Mouse (Mus musculus) heart, adult 2 months (tissue): ENCODE measurements at regions not wholly inside any gene's neighbourhood (a gene's known extent, or its start where the extent isn't known, plus 50 kb on each side); places are given as distances from the start of the nearest gene placed in this dataset.

Source experiments
- EP300 ChIP-seq: fragments of 200-500 bp; IDR thresholded peaks from 2 replicates; pipeline ENCODE4 v1.6.1; 2011; ENCODE audit warnings: low read depth, low read length, control low read depth; ENCODE audit not compliant: insufficient read depth
- POLR2A ChIP-seq: fragments of 200-500 bp; IDR thresholded peaks from 2 replicates; pipeline ENCODE4 v1.6.1; 2011; ENCODE audit warnings: mild to moderate bottlenecking, low read depth, low read length, control low read depth; ENCODE audit not compliant: insufficient read depth

DNA sequence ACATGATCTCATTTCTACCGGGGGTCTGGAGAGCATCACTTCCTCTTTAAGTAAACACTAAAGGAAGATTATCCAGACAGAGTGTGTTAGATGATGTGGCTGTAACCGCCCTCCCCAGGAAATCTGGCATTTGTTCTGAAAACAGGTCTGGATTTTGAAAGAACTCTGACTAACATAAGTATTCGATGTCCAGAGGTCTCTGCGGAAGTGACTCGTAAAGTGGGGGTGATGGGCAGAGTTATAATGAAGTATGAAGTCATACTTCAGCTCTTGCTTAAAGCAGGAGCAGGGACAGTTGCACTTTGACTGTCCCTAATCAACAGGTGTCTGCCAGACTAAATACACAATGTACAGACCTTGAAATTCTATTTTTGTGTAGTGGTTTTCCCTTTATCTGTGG is 87.1 kb downstream of the Setd4 start:
- no peak for TF ChIP-seq POLR2A
- TF ChIP-seq EP300, result no peak
